Mouse (Mus musculus) myocyte (in vitro differentiated cells): ENCODE results near the gene Cd248.

ENCODE experiments used
- E2F4 ChIP-seq: IDR thresholded peaks from one replicate; pipeline ENCODE4 v1.6.1; 2011; ENCODE audit warnings: mild to moderate bottlenecking, control low read depth, moderate library complexity; ENCODE audit not compliant: insufficient read depth
- POLR2A ChIP-seq: IDR thresholded peaks from one replicate; pipeline ENCODE4 v1.6.1; 2011; ENCODE audit warnings: low read depth, mild to moderate bottlenecking, control low read depth, moderate library complexity; ENCODE audit not compliant: insufficient read length
- REST ChIP-seq: IDR thresholded peaks from one replicate; pipeline ENCODE4 v1.6.1; 2011; ENCODE audit warnings: mild to moderate bottlenecking, control low read depth, moderate library complexity; ENCODE audit not compliant: insufficient read depth, insufficient read length
- TCF12 ChIP-seq: IDR thresholded peaks from one replicate; pipeline ENCODE4 v1.6.1; 2011; ENCODE audit warnings: mild to moderate bottlenecking, control low read depth; ENCODE audit not compliant: poor library complexity, insufficient read depth, severe bottlenecking
- TCF3 ChIP-seq: IDR thresholded peaks from one replicate; pipeline ENCODE4 v1.6.1; 2011; ENCODE audit warnings: low read depth, control low read depth; ENCODE audit not compliant: insufficient read length

GRCm38 (mm10) chr19:5052166-5052822 is 15.6 kb upstream of the Cd248 start:
- TF ChIP-seq TCF12 (peak; percentile 20), POLR2A (peak; percentile 42), E2F4 (no peak), TCF3 (no peak), REST (no peak)
